Mouse (Mus musculus): ENCODE results near the gene Eloa.

DNA sequence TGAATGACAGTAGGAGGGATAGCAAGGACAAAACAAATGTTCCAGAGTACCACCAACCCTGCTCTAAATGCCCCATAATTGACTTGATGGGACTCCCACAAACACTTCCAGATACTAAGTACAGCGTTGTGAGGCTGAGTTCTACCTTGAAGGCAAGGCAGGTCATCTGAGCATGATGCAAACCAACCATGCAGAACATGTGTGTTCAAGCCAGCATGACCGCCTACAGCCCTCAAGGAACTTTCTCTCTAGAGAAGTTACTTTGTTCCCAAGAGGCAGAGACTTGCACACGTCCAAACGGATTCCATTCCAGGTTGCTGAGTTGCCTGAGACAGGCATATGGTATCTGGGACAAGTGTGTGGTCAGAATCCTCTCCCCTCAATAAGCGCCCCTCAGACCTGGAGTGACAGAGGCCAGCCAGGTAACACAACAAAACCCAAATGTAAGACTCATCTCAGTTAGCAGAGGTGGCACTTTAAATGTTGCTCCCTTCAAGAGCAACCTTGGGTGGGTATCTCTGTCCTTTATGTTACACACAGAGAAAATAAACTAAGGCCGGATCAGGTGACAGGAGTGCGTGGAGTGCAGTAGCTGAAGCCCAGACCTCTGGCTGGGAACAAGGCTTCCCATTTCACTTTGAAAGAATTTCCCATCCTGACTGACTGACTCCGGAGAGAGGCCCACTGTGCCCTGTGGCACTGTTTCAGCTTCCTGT is 6.0 kb upstream of the Eloa start:
- TF ChIP-seq POLR2A (IDR thresholded peaks at IDR 0.05; ENCODE audit: borderline replicate concordance, low read depth, low read length) (no peak), CTCF (IDR thresholded peaks at IDR 0.05; ENCODE audit: low read depth, low read length) (no peak)

Measured in bone marrow macrophage, adult 2 months (primary cell).